Mouse (Mus musculus) cerebellum, adult 2 months (tissue): ENCODE measurements around the gene Arhgef19.

Source experiments
- CTCF ChIP-seq: fragments of 200-500 bp; IDR thresholded peaks from 2 replicates; pipeline ENCODE4 v1.5.1; 2011; ENCODE audit warnings: low read depth, mild to moderate bottlenecking, control low read depth, low read length, moderate library complexity, borderline replicate concordance; ENCODE audit not compliant: insufficient read depth
- POLR2A ChIP-seq: fragments of 200-500 bp; IDR thresholded peaks from 2 replicates; pipeline ENCODE4 v1.6.1; 2011; ENCODE audit warnings: low read length, control low read depth, borderline replicate concordance; ENCODE audit not compliant: insufficient read depth

DNA sequence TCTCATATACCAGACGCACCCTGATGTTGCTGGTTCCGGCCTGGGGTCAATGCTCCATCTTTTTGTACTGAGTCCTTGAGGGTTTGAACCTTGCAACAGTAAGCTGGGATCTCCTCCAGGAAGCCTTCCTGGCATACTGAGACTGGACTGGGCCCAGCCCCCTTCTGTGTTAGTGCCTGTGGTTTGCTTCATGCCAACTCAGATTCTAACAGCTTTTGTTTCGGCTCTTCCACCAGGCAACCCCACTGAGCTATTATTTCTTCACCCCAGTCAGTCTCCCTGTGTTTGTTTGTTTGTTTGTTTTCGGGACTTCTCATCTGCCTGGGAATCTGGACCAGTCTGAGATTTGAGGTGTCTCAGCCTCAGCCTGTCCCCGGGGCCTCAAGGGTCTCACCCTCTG lies 5.1 kb downstream of the Arhgef19 start:
- TF ChIP-seq CTCF (no peak), POLR2A (no peak)
